Mouse (Mus musculus) embryonic fibroblast, embryonic 13.5 days (primary cell): ENCODE data around the gene Piwil1.

Experiments used
- CTCF ChIP-seq: IDR thresholded peaks from 2 replicates; pipeline ENCODE4 v1.5.1; 2011; ENCODE audit warnings: mild to moderate bottlenecking, control low read depth, low read length, moderate library complexity, borderline replicate concordance; ENCODE audit not compliant: insufficient read depth
- POLR2A ChIP-seq: IDR thresholded peaks from 2 replicates; pipeline ENCODE4 v1.6.1; 2011; ENCODE audit warnings: low read depth, mild to moderate bottlenecking, control low read depth, low read length, moderate library complexity

DNA sequence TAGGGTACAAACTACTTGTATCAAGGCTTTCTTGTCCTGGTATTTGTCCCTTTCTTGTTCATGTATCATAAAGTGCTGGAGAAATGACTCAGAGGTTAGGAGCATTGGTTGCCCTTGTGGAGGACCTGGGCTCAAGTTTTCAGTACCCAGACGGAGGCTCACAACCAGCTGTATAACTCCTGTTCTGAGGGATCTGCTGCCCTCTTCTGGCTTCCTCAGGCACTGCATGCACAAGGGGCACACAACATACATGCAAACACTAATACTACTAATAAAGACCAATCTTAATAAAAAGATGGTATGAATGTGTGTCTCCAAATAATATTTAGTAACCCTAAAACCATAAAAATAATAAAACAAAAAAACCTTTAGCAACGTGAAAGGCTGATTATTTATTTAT is 74.1 kb downstream of the Piwil1 start:
- TF ChIP-seq CTCF (no peak), POLR2A (no peak)
